Mouse (Mus musculus) lung, embryonic 14.5 days (tissue): ENCODE data around the gene Fgfr2. TPM values are rescaled to one million over a fixed set of nuclear protein-coding genes. Genes with fewer than 3 reads are reported as not detected.

Source experiments
- ATAC-seq: fragments of 200-750 bp; cut with Nextera tagmentation; 2 replicates; pipeline ENCODE4 v1.8.0; 2017; ENCODE audit warnings: mild to moderate bottlenecking, moderate TSS enrichment, moderate library complexity; ENCODE audit not compliant: insufficient read depth
- DNase-seq: peaks from one replicate; pipeline ENCODE4 v3.0.0-alpha.2; 2015
- H3K27ac ChIP-seq: fragments of 300-500 bp; sonication (generic); 2 replicates; pipeline ENCODE4 v1.5.1; 2014; ENCODE audit warnings: low read depth, mild to moderate bottlenecking, moderate library complexity
- H3K27me3 ChIP-seq: fragments of 300-500 bp; sonication (generic); 2 replicates; pipeline ENCODE4 v1.6.1; 2014; ENCODE audit warnings: low read length, control low read depth; ENCODE audit not compliant: insufficient read depth
- H3K36me3 ChIP-seq: fragments of 300-500 bp; sonication (generic); 2 replicates; pipeline ENCODE4 v1.6.1; 2014; ENCODE audit warnings: control low read depth; ENCODE audit not compliant: insufficient read depth
- H3K4me1 ChIP-seq: fragments of 300-500 bp; sonication (generic); 2 replicates; pipeline ENCODE4 v1.6.1; 2014; ENCODE audit warnings: antibody characterized with exemption, control low read depth; ENCODE audit not compliant: insufficient read depth
- H3K4me2 ChIP-seq: fragments of 300-500 bp; sonication (generic); 2 replicates; pipeline ENCODE4 v1.6.1; 2014; ENCODE audit warnings: mild to moderate bottlenecking
- H3K4me3 ChIP-seq: fragments of 300-500 bp; sonication (generic); 2 replicates; pipeline ENCODE4 v1.5.1; 2014; ENCODE audit warnings: low read depth, low read length
- H3K9ac ChIP-seq: fragments of 300-500 bp; sonication (generic); 2 replicates; pipeline ENCODE4 v1.6.1; 2014
- H3K9me3 ChIP-seq: fragments of 300-500 bp; sonication (generic); 2 replicates; pipeline ENCODE4 v1.6.1; 2016; ENCODE audit warnings: low read depth, low read length, control low read depth
- CTCF ChIP-seq: IDR thresholded peaks from 2 replicates; pipeline ENCODE4 v1.5.1; 2016; ENCODE audit warnings: antibody characterized with exemption, low read depth
- WGBS: fragments of 180-500 bp; shearing (Covaris S2); extraction: QIAGEN DNeasy Blood & Tissue Kit; methylation state at CpG from one replicate; pipeline ENCODE4 v1.1.7; 2014; 5-methylcytosine and 5-hydroxymethylcytosine counted together
- polyA plus RNA-seq: library from polyadenylated mRNA; unstranded; fragments of >200 nt; fragmentation: Nextera tagmentation; extraction: Ambion mirVana; gene quantifications from 2 replicates; pipeline ENCODE4 v1.2.1, GENCODE M21; 2014

The Fgfr2 gene
- polyA plus RNA-seq, 1 experiment from 2014 or later: 179 TPM

GRCm38 (mm10) chr7:132162254-132162653 lies 960.9 kb downstream of the Fgfr2 start:
- H3K4me3 ChIP-seq: no peak overlapping the region
- DNase-seq (no peak), ATAC-seq (no peak)
- TF ChIP-seq CTCF: no peak
- WGBS: 76% methylated on average over 3 of the region's 3 CpGs
- H3K9me3 ChIP-seq: no peaks in the 10 kb centered on the region
- no peak overlapping the region for H3K27ac ChIP-seq
- H3K4me2 ChIP-seq: no peak overlapping the region
- no peaks in the 10 kb centered on the region for H3K27me3 ChIP-seq
- H3K9ac ChIP-seq: no peak overlapping the region
- no peaks in the 10 kb centered on the region for H3K36me3 ChIP-seq
- H3K4me1 ChIP-seq: no peaks in the 10 kb centered on the region

DNA sequence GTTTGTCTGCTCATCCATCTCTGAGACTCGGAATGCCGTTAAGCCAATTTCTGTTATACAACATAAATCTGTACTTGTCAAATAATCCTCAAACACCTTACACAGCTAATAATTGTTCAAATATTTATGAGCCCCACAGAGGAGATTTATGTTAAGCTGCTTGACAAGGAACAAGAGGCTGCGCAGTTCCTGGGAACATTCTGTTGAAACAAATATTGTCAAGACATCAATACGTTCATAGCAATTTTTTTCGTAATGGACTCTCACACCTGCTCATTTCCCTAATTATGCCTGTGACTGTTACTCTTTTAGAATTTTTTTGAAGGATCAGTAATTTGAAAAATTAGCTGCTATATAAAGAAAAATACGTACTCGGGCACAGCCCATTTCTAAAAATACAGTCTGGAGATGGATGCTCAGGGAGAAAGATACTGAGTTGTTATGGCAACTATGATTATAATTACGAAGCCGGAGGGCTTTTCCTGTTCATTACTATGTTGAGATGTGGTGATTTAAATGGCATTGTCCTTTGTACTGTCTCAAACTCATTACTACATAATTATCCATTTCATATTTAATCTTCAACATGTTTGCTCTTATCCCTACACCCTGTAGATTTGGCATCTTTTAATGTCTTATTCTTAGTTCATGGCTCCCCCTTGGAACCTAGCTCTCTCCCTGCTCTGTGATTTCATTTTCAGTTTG lies 964.7 kb downstream of the Fgfr2 start:
- Histone ChIP-seq H3K4me3 (no peak overlapping the region), H3K4me1 (no peaks in the 10 kb centered on the region), H3K27ac (no peak overlapping the region), H3K9me3 (no peaks in the 10 kb centered on the region), H3K27me3 (peaks cover 19% of the 10 kb centered on the region), H3K9ac (no peak overlapping the region), H3K4me2 (no peak overlapping the region), H3K36me3 (no peaks in the 10 kb centered on the region)
- DNase-seq (no peak), ATAC-seq (no peak)
- 46% methylated on average over 9 of the region's 9 CpGs for WGBS
- no peak for TF ChIP-seq CTCF

DNA sequence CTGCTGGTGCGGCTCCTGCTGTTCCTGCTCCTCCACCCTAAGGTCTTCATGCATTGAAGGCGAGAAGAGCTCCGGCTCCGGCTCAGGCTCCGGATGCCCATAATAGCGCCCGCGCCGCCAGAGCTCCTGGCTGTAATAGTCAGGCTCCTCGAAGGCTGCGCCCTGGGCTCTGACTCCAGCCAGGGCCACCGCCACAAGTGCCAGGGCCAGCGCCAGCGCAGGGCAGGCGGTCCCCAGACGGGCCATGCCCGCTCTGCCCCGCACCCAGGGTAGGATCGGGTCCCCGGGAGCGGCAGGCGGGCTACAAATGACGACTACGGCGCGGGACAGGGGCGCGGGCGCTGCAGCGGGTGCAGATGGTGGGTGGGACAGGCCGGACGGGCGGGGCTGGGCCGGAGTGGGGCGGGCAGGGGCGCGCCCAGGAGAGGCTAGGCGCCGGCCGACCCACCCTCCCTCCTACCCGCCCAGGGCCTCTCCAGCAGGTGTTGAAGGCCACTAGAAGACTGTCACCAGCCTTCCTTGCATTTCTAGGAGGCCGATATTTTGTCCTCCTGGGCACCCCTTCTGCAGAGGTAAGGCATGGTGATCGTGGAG lies 968.7 kb downstream of the Fgfr2 start, which contains the start of gene Cpxm2:
Gene Cpxm2 (minus strand): TSS at position 372 of the 594 bp plus-strand sequence.
- no peak for TF ChIP-seq CTCF
- Histone ChIP-seq H3K9me3 (no peaks in the 10 kb centered on the region), H3K27me3 (peaks cover 21% of the 10 kb centered on the region), H3K4me2 (peak within 1 kb of the TSS; percentile 66), H3K36me3 (no peaks in the 10 kb centered on the region), H3K27ac (no peak within 1 kb of the TSS), H3K4me3 (peak within 1 kb of the TSS; percentile 29), H3K9ac (peak within 1 kb of the TSS; percentile 38; the same call in 1 of the 2 replicates), H3K4me1 (no peaks in the 10 kb centered on the region)
- DNase-seq: peak; percentile 25
- no peak for ATAC-seq
- 3% methylated on average over 39 of the region's 43 CpGs for WGBS

- H3K4me1 ChIP-seq: no peaks in the 10 kb centered on the region
- 48% methylated on average over 6 of the region's 6 CpGs for WGBS
- H3K4me2 ChIP-seq: no peak overlapping the region; the same call in 1 of the 2 replicates
- H3K27me3 ChIP-seq: peaks cover 21% of the 10 kb centered on the region
- no peak for TF ChIP-seq CTCF
- no peak overlapping the region for H3K27ac ChIP-seq
- DNase-seq (no peak), ATAC-seq (no peak)
- H3K9ac ChIP-seq: no peak overlapping the region
- H3K36me3 ChIP-seq: no peaks in the 10 kb centered on the region
- no peak overlapping the region for H3K4me3 ChIP-seq
- H3K9me3 ChIP-seq: no peaks in the 10 kb centered on the region
Observed at GRCm38 (mm10) chr7:132153725-132154147, 969.4 kb downstream of the Fgfr2 start.

DNA sequence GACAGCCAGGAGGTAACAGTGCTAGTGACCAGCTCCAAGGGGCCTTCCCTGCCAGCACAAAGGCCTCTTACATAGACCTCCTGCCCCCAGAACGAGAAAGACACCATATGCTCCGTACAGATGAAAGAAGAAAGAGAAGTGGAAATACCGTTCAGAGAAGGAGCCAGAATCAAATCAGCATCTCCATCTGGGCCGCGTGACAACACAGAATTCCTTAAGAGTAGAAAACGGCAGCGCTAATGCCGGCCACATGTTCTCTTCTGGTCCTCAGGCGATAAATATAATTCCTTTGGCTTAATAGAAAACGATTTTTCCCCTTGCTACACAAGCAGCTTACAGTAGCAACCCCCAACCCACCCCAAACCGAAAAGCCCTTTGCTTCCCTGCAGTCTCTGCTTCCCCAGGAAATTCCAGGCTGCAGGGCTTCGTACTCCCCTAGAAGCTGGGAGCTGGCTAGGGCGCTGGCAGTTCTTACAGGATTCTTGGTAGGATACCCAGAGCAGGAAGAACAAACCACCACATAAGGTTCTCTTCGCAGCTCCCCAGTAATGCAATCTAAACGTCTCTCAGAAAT lies 977.8 kb downstream of the Fgfr2 start:
- DNase-seq (no peak), ATAC-seq (no peak)

DNA sequence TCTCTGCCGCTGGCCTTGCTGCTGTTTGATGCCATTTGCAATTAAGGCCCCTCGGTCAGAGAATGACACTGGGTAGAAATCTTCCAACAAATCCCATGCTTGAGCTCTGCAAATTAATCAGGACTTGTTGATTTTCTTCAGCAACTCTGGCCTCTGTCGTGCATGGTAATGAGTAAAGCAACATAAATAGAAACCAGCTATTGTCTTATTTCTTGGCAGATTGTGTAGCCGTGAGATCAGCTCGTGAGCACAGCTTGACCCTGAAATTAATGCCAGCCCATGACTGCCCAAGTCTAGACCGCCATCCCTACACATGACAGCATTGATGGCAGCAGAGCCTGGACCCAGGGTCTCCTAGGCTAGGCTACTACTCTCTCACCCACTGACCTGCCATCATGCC lies 994.5 kb downstream of the Fgfr2 start:
- DNase-seq (no peak), ATAC-seq (no peak)
- Histone ChIP-seq H3K9ac (no peak overlapping the region), H3K9me3 (no peaks in the 10 kb centered on the region), H3K4me1 (no peaks in the 10 kb centered on the region), H3K4me2 (no peak overlapping the region), H3K27ac (no peak overlapping the region), H3K36me3 (no peaks in the 10 kb centered on the region), H3K27me3 (no peaks in the 10 kb centered on the region), H3K4me3 (no peak overlapping the region)
- 80% methylated on average over 6 of the region's 6 CpGs for WGBS
- TF ChIP-seq CTCF: no peak

More for the DNA sequence above, 977.8 kb downstream of the Fgfr2 start:
- no peak for TF ChIP-seq CTCF
- Histone ChIP-seq H3K36me3 (no peaks in the 10 kb centered on the region), H3K27ac (no peak overlapping the region), H3K4me1 (no peaks in the 10 kb centered on the region), H3K4me3 (no peak overlapping the region), H3K9ac (no peak overlapping the region), H3K9me3 (no peaks in the 10 kb centered on the region), H3K4me2 (no peak overlapping the region), H3K27me3 (no peaks in the 10 kb centered on the region)
- 74% methylated on average over 15 of the region's 15 CpGs for WGBS

GRCm38 (mm10) chr7:132124948-132125347 lies 998.2 kb downstream of the Fgfr2 start:
- no peaks in the 10 kb centered on the region for H3K36me3 ChIP-seq
- no peaks in the 10 kb centered on the region for H3K27me3 ChIP-seq
- H3K4me2 ChIP-seq: no peak overlapping the region
- DNase-seq: no peak
- no peak for TF ChIP-seq CTCF
- 50% methylated on average over 7 of the region's 7 CpGs for WGBS
- H3K27ac ChIP-seq: no peak overlapping the region
- H3K9ac ChIP-seq: no peak overlapping the region
- H3K9me3 ChIP-seq: no peaks in the 10 kb centered on the region
- H3K4me3 ChIP-seq: no peak overlapping the region
- no peak for ATAC-seq
- H3K4me1 ChIP-seq: no peaks in the 10 kb centered on the region
